Comparison of ENCODE assay signal across 11 mouse cellular contexts in the genomic region with DNA sequence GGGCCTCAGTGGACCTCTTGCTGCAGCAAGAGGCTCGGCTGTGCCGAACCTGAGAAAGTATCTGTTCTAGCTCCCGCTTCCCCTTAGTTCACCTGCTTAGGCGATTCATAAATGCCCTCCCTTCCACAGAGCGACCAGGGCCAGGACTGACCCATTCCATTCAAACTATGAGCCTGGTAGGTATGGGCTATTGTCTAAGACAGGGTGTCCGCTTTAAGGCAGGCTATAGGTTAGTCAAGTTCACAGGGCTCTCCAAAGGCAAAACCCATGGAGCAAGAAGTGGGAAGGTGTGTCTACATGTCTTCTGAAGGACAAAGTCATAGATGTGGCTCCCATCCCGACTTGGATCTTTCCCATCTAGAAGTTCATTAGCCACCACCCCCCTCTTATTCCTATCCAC. TPM values are rescaled to one million over a fixed set of nuclear protein-coding genes. Genes with fewer than 3 reads are reported as not detected.
DNase-seq lines count a peak whose midpoint lies in the region; ATAC-seq lines count a peak whose summit lies in the region.
"Had no signal": no experiment of that assay in that cellular context is flagged by ENCODE, and none has a peak within 500 bp of the region (broad histone marks: within the 10 kb centered on the region; RNA-seq: fewer than 3 reads in every experiment).

No protein-coding gene starts in this region.

- no peak for ATAC-seq in kidney, embryonic 16.5 days (ENCODE audit: low FRiP score, low TSS enrichment)
- no peak for ATAC-seq in embryonic facial prominence, embryonic 15.5 days (ENCODE audit: insufficient number of reproducible peaks, low FRiP score, low TSS enrichment, low read depth)
- no peak for ATAC-seq in hindbrain, embryonic 13.5 days (ENCODE audit: low FRiP score)
- ATAC-seq in neural tube, embryonic 11.5 days (ENCODE audit: insufficient read depth, low FRiP score, low TSS enrichment), result no peak

- peak overlapping the region; percentile 84 for H3K4me2 ChIP-seq in kidney, embryonic 16.5 days (replicated peaks; ENCODE audit: low read depth, low read length)
- 0 out of 2 replicates have a peak overlapping the region, but pooled peaks have one; percentile 63 for H3K4me2 ChIP-seq in embryonic facial prominence, embryonic 15.5 days (replicated peaks)
- H3K4me2 ChIP-seq in hindbrain, embryonic 13.5 days, result peak overlapping the region; percentile 89
- H3K4me2 ChIP-seq in neural tube, embryonic 11.5 days (ENCODE audit: low read depth), result peak overlapping the region; percentile 79

- H3K27ac ChIP-seq in kidney, embryonic 16.5 days (ENCODE audit: low read length), result no peak overlapping the region
- no peak overlapping the region for H3K27ac ChIP-seq in embryonic facial prominence, embryonic 15.5 days (replicated peaks)
- H3K27ac ChIP-seq in hindbrain, embryonic 13.5 days, result peak overlapping the region; percentile 97
- H3K27ac ChIP-seq in neural tube, embryonic 11.5 days (ENCODE audit: low read depth, low read length), result peak overlapping the region; percentile 96
- H3K27ac ChIP-seq: lung, embryonic 15.5 days had no signal

- H3K36me3 ChIP-seq in kidney, embryonic 16.5 days (ENCODE audit: insufficient read depth, low read length), result no peaks in the 10 kb centered on the region
- H3K36me3 ChIP-seq in embryonic facial prominence, embryonic 15.5 days, result no peaks in the 10 kb centered on the region
- no peaks in the 10 kb centered on the region; the same call in 1 of the 2 replicates for H3K36me3 ChIP-seq in hindbrain, embryonic 13.5 days
- H3K36me3 ChIP-seq in neural tube, embryonic 11.5 days (ENCODE audit: control insufficient read depth, insufficient read depth, low read length), result no peaks in the 10 kb centered on the region; the same call in 1 of the 2 replicates
- H3K36me3 ChIP-seq: lung, embryonic 15.5 days had no signal

- WGBS in kidney, embryonic 16.5 days, result 82% methylated on average over 7 of the region's 7 CpGs
- WGBS in embryonic facial prominence, embryonic 15.5 days, result 82% methylated on average over 7 of the region's 7 CpGs
- WGBS in hindbrain, embryonic 13.5 days, result 44% methylated on average over 7 of the region's 7 CpGs
- WGBS in neural tube, embryonic 11.5 days, result 54% methylated on average over 7 of the region's 7 CpGs

- H3K9me3 ChIP-seq in kidney, embryonic 16.5 days (ENCODE audit: low read length), result no peaks in the 10 kb centered on the region
- no peaks in the 10 kb centered on the region for H3K9me3 ChIP-seq in embryonic facial prominence, embryonic 15.5 days (replicated peaks)
- no peaks in the 10 kb centered on the region for H3K9me3 ChIP-seq in hindbrain, embryonic 13.5 days
- no peaks in the 10 kb centered on the region for H3K9me3 ChIP-seq in neural tube, embryonic 11.5 days (ENCODE audit: control insufficient read depth, low read length)
- H3K9me3 ChIP-seq: lung, embryonic 15.5 days had no signal

- no peak overlapping the region for H3K9ac ChIP-seq in kidney, embryonic 16.5 days (replicated peaks; ENCODE audit: low read length)
- no peak overlapping the region for H3K9ac ChIP-seq in embryonic facial prominence, embryonic 15.5 days
- peak overlapping the region; percentile 90 for H3K9ac ChIP-seq in hindbrain, embryonic 13.5 days
- H3K9ac ChIP-seq in neural tube, embryonic 11.5 days (ENCODE audit: low read length), result peak overlapping the region; percentile 97
- H3K9ac ChIP-seq: lung, embryonic 15.5 days had no signal

- H3K27me3 ChIP-seq in kidney, embryonic 16.5 days (ENCODE audit: insufficient read depth, low read length), result peaks cover 55% of the 10 kb centered on the region
- peaks cover 55% of the 10 kb centered on the region for H3K27me3 ChIP-seq in embryonic facial prominence, embryonic 15.5 days
- H3K27me3 ChIP-seq in hindbrain, embryonic 13.5 days, result peaks cover 37% of the 10 kb centered on the region
- peaks cover 26% of the 10 kb centered on the region for H3K27me3 ChIP-seq in neural tube, embryonic 11.5 days (ENCODE audit: control insufficient read depth, insufficient read depth, low read length)

- DNase-seq in kidney, adult 11 months, result no peak
- no peak for DNase-seq in neural tube, embryonic 11.5 days (ENCODE audit: low spot score)
- no peak for DNase-seq in frontal cortex, postnatal 36 days (ENCODE audit: low spot score in 2 of 2)
- no peak for DNase-seq in layer of hippocampus, adult 9-11 months
- DNase-seq in thymus, postnatal 4 days, result no peak
- DNase-seq: heart, postnatal 14 days; kidney, postnatal 14 days had no signal

- H3K4me1 ChIP-seq in kidney, embryonic 16.5 days (ENCODE audit: insufficient read depth, low read length), result peaks cover 50% of the 10 kb centered on the region
- peaks cover 59% of the 10 kb centered on the region for H3K4me1 ChIP-seq in embryonic facial prominence, embryonic 15.5 days
- peaks cover 84% of the 10 kb centered on the region for H3K4me1 ChIP-seq in hindbrain, embryonic 13.5 days (replicated peaks)
- H3K4me1 ChIP-seq in neural tube, embryonic 11.5 days (ENCODE audit: control insufficient read depth, insufficient read depth, low read length), result peaks cover 62% of the 10 kb centered on the region

- peak overlapping the region; percentile 46 for H3K4me3 ChIP-seq in kidney, embryonic 16.5 days (ENCODE audit: low read length)
- no peak overlapping the region for H3K4me3 ChIP-seq in embryonic facial prominence, embryonic 15.5 days (replicated peaks)
- H3K4me3 ChIP-seq in hindbrain, embryonic 13.5 days, result peak overlapping the region; percentile 78
- peak overlapping the region; percentile 88 for H3K4me3 ChIP-seq in neural tube, embryonic 11.5 days (ENCODE audit: low read depth, low read length)

RNA-seq across cellular contexts. Expression of a gene that starts 1.2 kb away (rescaled TPM):
- 51.9 and 53.8 TPM in 2 replicates for polyA plus RNA-seq in kidney, embryonic 16.5 days (2015; fragmentation: Nextera tagmentation; extraction: Ambion mirVana)
- 41.9 and 43.6 TPM in 2 replicates for polyA plus RNA-seq in embryonic facial prominence, embryonic 15.5 days (2015; fragmentation: Nextera tagmentation; extraction: Ambion mirVana)
- polyA plus RNA-seq in hindbrain, embryonic 13.5 days (2015; fragmentation: Nextera tagmentation; extraction: Ambion mirVana), result 37.4 and 38.1 TPM in 2 replicates
- polyA plus RNA-seq in neural tube, embryonic 11.5 days (2014; fragmentation: Nextera tagmentation; extraction: Ambion mirVana), result 36.1 and 38.2 TPM in 2 replicates

RNA-seq across cellular contexts. Expression of a gene that starts 2.0 kb away (rescaled TPM):
- polyA plus RNA-seq in kidney, embryonic 16.5 days (2015; fragmentation: Nextera tagmentation; extraction: Ambion mirVana), result 17.2 and 20.1 TPM in 2 replicates
- polyA plus RNA-seq in embryonic facial prominence, embryonic 15.5 days (2015; fragmentation: Nextera tagmentation; extraction: Ambion mirVana), result 6.6 and 7.7 TPM in 2 replicates
- 154 and 185 TPM in 2 replicates for polyA plus RNA-seq in hindbrain, embryonic 13.5 days (2015; fragmentation: Nextera tagmentation; extraction: Ambion mirVana)
- polyA plus RNA-seq in neural tube, embryonic 11.5 days (2014; fragmentation: Nextera tagmentation; extraction: Ambion mirVana), result 191 and 218 TPM in 2 replicates

RNA-seq across cellular contexts. Expression of a gene that starts 34.3 kb away (rescaled TPM):
- polyA plus RNA-seq in kidney, embryonic 16.5 days (2015; fragmentation: Nextera tagmentation; extraction: Ambion mirVana), result 0.74 and 0.95 TPM in 2 replicates
- polyA plus RNA-seq in embryonic facial prominence, embryonic 15.5 days (2015; fragmentation: Nextera tagmentation; extraction: Ambion mirVana), result 1.5 and 2.3 TPM in 2 replicates
- 0.22 and 0.25 TPM in 2 replicates for polyA plus RNA-seq in hindbrain, embryonic 13.5 days (2015; fragmentation: Nextera tagmentation; extraction: Ambion mirVana)
- polyA plus RNA-seq in neural tube, embryonic 11.5 days (2014; fragmentation: Nextera tagmentation; extraction: Ambion mirVana), result 0.78 and 1.1 TPM in 2 replicates

Comparison
In these comparisons a context has a peak if more than half of its experiments do, and no peak if none do; other contexts are left out.
1. H3K27ac ChIP-seq: peak in hindbrain, embryonic 13.5 days (single experiment) and neural tube, embryonic 11.5 days (single experiment); none in kidney, embryonic 16.5 days (single experiment) and embryonic facial prominence, embryonic 15.5 days (single experiment).
2. H3K9ac ChIP-seq: peak in hindbrain, embryonic 13.5 days (single experiment) and neural tube, embryonic 11.5 days (single experiment); none in kidney, embryonic 16.5 days (single experiment) and embryonic facial prominence, embryonic 15.5 days (single experiment).
3. Peak in every context shown above with its lines, with median percentiles within 50 percentile points of each other: H3K4me2 ChIP-seq.